Mouse (Mus musculus) left cerebral cortex, adult 11 months (tissue): ENCODE data around the gene Stx17.

Experiments used
- DNase-seq: peaks from one replicate; pipeline ENCODE4 v3.0.0; 2022; ENCODE audit warnings: low spot score

Stx17 gene

DNA sequence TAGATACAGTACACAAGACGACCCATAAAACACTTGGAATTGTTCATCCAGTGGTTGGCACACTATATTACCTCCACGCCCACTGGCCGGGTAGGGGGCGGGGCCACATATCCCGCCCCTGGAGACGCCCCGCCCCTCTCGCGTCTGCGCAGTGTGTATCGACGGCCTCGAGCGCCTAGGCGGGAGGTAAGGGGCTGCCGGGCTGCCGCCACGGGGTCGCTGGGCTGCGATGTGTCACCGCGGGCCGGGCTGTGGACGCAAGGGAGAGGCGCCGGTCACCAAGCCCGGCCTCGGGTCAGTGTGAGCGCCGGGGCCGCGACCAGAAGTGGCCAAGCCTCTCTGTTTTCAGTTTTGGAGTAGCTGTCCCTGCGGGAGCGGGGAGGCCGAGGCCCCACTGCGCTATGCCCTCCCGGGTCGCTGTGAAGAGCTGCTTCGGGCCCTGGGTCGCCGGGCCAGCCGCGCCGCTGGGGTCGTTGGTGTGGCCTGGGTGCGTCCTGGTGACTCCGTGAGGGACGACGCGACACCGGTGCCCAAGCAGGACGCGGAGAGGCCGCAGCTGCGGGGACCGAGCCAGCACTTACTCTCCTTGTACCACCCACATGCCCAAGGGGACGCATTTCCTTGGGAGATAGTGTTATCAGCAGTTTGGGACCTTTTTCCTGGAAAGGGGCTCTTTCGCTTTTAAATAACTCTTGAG, at the start of gene Stx17:
Stx17 (plus strand) TSS at position 143 of the 697 bp plus-strand sequence.
- peak; percentile 78 for DNase-seq

DNA sequence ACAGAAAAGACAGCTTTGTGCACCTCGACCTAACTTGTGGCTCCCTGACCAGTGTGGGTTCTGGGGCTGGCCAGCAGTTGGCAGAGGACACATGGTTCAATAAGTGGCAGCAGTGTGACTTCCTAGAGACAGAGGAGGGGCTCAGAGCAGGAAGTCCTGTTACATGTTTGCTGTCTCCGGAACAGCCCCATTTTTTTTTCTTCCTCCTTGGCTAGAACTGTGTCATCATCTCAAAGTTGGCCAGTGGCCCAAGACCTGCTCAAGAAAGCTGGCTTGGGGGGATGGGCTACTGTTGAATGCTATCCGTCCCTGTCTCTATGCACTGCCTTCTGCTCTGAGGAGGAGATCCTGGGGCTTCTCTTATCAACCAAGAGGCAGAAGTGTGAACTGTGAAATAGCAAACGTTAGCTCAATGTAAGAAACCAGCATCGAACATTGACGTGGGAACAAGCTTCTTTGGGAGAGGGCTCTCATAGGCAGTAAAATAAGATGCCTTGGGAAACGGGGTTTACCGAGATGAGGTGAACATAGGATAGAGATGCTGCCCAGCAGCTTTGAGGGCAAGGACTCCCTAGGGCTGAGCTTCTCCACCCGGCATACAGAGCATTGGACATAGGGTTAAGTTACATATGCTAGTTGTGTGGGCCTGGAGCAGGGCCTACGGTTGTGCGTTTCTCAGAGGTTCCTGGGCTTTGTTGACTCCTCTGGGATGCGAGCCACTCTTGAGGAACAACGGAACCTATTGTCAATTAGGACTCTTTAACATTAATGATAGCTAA, 47.8 kb upstream of the Stx17 start:
- no peak for DNase-seq

DNA sequence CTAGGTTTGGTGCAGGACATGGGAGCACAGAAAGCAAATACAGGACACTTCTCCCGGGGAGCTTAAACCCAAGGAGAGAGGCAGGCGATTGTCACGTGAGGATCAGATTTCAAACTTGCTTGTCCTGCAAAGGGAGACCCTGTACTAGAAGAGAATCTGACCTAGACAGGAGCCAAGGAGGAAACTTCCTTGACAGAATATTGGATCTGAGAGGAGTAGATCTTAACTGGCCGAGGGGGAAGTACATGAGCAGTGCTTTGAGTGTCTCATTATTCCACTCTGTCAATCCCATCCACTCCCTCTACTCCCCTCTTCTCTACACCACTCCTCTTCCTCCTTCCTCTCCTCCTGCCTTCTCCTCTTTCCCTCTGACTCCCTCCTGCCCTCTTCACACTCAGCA, 46.5 kb upstream of the Stx17 start:
- no peak for DNase-seq

DNA sequence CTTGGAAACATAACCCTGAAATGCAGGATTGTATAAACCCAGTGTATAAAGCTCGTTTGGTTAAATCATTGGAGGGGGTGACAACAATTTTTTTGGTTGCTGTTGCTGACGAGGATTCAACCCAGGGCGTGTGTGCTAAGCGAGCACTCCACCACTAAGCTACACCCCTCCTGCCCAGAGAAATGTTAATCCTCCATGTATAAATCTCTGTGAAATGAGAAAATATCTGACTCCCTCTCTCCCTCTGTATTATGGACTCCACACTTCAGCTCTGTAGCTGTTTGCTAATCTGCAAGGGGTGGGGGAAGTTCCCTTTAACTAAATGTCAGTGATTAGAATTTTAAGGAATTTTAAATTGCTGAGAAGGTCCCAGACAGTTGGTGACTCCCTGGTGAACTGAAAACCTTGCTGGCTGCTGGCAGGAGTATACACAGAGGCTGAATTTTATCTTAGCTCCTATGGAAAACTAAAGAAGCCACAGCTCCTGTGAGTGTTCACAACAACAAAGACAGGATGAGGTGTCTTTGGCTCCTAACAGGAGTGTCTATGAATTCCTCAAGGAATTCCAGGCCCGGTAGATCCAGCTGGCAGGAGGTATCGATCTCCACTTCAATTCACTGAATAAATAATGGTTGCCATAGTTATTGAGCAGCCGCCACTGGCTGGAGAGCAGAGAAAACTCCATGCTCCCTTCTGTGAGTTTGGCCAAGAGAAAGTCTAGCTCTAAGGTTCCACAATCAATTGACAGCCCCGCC, 45.3 kb upstream of the Stx17 start:
- no peak for DNase-seq

DNA sequence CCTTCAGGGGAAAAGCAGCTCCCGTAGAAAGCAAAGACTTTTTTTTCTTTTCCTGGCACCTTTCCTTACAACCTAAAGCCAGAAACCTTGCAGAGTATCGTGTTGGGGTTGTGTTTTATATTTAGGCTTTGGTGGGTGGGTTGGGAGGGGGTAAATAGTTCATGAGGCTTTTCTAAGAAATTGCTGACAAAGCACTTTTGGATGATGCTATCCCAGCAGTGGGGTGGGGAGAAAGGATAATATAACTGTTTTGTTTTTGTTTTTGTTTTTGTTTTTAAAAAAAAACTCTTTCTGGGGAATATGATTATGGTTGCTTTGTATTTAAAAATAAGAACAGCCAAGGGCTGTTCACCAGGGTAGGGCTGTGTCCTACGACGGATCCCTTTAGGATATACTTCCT, 41.3 kb upstream of the Stx17 start:
- no peak for DNase-seq

DNA sequence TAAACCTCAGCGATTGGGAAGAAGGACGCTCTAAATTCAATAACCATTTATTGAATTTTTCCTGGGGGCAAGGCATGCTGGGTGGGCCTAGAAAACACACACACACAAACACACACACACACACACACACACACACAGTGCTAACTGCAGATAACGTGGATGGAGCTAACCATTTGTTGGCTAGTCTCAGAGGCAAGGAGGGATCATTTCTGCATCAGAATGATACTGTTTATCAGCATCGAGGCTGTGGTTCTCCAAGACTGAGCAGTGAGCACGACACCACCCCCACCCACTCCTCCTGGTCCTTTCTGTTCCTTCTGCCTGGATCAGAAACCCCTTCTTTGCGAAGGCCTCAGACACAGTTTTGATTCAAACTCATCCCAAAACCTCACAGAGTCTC, 38.1 kb upstream of the Stx17 start:
- no peak for DNase-seq

DNA sequence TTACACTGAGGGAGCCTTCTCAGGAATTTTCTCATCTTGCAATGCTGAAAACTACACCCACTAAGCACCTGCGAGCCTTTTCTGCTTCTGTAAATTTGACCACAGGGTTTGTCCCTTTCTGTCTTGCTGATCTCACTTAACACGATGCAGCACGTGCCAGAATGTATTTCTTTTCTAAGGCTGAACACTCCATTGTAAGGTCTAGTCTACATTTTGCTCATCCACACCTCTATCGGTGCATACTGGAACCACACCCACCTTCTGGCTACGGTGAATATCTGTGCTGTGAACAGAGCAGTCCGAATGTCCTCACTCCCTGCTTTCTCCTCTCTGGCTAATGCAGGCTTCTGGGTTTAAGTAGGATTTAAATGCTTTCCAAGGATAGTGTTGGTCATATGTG, 37.2 kb upstream of the Stx17 start:
- DNase-seq = no peak

DNA sequence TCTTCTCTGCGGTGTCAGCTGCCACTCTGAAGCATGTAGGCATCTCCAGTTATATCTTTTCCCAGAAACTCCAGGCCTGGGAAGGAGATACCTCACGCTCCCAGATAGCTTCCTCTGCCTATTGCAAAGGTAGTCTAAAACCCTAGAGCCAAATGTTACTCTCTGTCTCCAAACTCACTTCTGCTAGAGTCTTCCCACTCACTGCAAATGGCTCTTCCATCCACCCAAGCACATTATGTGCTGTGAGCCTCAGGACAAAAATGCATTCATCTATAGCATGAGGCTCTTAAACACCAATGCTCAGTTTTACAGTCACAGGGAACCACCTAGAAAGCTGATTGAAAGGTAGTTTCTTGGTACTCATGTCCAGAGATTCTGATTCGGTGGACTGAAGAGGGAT, 31.5 kb upstream of the Stx17 start:
- DNase-seq = no peak

DNA sequence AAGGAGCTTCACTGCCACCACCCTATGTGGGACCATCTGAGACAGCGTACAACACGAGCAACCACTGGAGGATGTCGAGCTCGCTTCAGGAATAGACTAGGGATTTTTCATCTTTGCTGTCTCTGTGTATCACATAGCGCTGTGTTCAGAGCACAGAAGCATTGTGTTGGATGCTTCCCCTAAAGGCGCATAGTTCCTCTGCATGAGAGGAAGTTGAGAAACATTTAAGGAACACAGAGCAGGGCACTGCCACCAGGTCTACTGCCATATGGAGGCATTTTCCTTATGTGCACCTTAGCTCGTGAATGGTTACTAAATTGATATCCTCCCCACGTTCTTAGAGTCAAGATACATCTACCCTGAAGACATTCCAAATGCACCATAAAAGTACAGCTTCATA, 24.5 kb upstream of the Stx17 start:
- DNase-seq = no peak

DNA sequence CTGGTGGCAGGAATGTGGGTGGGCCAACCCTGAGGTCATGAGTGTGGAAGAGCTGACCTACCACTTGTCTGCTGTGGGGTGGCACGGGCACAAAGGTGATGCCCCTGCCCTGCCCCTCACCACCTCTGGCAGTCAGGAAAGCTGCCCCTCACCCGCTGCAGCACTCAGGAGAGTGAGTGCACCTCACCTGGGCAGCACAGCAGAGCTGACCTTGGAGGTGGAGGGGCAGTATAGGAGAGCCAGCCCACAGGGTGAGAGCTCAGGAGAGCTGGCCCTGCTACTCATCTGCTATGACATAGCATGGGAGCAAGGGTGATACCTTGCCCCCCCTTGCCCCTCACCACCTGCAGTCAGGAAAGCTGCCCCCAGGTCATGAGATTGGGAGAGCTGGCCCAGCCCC, 22.7 kb upstream of the Stx17 start:
- no peak for DNase-seq

DNA sequence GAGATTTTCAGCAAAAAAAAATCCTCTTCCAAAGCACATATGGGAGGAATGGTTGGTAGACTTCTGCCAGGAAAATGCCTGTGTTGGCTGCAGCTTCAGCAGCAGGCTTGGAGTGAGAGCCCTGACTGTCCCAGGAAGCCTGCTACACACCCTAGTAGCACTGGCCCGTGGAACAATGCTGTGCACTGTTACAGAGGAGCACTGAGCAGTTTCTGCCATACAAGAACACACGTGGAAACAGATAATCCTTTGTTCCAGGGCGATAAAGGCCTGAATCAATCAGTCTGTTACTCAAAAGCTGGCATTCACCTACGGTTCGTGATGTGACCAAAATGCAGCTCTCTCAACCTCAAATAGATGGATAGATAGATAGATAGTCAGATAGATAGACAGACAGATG, 19.3 kb upstream of the Stx17 start:
- peak; percentile 37 for DNase-seq

DNA sequence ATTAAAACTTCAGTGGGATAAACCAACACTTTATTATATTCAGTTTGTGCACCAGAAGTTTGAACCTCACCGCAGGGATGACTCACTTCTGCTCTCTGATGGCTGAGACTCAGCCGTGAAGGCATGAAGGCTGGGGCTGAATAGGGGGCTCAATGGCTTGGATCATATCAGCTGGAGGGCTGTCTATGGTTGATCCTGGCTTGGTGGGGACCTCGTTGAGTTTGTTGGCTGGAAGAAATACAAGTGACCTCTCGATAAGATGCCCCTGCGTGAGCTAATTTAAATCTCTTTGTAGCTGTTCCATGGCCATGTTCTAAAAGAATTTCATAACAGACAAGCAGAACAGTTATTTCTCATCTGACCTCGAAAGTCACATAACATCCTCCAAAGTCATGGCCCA, 17.6 kb upstream of the Stx17 start:
- no peak for DNase-seq

DNA sequence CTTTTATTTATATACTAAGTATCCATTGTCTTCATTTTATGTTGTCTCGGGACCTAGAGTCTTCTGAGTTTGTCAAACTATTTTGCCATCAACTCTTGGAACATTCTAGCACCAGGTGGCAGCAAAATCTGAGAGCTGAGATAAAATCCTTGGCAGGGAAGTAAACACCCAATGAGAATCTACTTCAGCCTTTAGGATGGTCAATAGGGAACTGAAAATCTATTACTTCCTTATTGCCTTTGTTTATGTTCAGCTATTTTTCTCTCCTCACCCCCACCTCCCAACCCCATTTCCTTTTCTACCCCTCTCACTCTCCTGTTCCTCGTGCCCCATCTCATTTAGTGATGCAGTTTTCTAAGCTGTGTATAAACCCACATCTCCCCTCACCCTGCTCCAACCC, 16.1 kb upstream of the Stx17 start:
- DNase-seq = no peak

DNA sequence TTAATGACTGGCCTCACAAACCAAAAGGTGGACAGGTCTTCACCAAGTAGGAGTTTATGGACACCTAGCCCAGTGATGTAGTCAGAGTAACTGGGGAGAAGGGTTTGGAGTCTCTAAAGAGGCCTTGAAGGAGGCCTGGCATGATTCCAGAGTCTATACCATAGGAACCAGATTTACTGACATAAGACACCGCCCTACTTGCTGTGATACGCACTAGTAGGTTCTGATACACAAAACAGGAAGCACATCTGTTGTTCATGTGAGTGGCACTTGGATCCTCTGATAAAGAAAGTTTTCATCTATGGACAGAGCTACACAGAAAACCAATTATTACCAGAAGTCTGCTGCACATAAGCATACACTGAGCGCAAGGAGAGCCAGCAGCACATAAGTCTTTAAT, 14.4 kb upstream of the Stx17 start:
- no peak for DNase-seq

DNA sequence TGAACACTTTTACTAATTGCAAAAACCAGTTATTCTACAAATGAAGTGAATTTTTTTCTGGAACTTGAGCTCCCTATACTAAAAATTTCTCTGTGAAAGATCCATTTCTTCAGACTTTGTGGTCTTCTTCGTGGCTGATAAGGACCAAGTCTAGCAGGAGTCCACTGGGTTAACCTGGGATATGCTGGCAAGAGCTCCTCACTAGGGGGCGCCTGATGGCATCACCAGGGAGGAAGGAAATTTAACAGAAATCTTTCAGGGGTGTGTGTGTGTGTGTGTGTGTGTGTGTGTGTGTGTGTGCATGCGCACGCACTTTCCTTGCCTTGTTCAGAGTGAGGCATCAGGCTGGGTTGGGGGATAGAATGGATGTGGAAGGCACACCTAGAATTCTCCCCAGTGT, 8.5 kb upstream of the Stx17 start:
- DNase-seq = no peak

DNA sequence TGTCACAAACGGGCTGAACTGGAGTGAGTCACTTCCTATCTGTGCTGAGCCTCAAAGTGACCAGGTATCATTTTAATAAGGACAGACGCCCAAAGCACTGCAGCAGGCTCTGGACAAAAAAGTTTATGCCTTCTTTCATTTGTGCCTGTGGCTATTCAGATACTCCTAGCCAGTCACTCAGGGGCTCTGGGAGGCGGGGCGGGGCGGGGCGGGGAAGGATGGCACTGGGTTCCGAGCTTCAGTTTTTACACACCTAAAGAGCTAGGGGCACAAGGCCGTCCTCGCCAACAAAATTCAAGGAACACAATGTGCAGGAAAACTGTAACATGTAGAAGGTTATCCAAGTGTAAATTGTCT, 321 bp upstream of the Stx17 start:
- no peak for DNase-seq

DNA sequence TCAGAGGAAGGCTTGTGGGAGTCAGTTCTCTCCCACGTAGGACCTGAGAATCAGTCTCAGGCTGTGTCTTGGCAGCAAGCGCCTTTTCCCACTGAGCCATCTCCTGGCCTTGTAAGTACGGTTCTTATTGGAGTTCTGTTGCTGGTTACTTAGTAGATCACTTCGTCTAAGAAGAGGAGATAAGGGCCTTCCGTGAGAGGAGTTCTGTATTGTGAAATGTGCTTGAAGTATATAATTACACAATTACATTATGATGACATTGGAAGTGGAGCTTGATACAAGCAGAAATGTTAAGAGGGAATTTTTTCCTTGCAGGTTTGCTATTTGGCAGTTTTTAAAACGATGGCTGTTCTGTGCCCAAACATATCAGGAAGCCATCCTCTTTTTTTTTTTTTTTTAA, 5.6 kb downstream of the Stx17 start:
- DNase-seq = no peak

DNA sequence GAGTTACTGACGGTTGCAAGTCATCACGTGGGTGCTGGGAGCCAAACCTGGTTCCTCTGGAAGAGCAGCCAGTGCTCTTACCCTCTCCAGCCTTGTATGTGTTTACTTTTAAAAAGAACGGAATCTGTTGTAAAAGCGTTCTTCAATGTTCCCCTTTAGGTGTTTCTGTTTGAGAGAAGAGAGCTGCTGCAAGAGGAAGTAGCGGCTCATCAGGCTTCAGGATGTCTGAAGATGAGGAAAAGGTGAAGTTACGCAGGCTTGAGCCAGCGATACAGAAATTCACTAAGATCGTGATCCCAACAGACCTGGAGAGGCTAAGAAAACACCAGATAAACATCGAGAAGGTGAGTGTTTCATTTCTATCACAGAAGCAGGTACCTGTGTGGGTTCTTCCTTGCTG, 6.9 kb downstream of the Stx17 start:
- DNase-seq = no peak

DNA sequence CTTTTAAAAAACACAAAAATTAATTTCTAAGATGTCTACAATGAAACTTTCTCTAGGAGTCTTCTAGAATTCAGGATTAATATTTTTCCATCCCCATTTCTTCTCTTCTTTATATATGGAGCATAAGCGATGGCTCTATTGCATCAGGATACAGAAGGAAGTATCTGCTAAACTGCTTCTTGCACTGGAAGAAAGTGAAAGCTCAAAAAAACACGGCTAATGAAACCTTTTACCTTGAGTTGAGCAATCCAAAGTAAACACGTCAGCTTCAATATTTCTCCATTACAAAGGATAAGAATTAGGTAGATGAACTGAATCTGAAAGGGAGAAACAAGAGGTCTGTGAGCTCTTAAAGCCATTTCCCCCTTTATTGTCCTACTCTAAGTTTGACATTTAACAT, 8.0 kb downstream of the Stx17 start:
- DNase-seq = no peak

DNA sequence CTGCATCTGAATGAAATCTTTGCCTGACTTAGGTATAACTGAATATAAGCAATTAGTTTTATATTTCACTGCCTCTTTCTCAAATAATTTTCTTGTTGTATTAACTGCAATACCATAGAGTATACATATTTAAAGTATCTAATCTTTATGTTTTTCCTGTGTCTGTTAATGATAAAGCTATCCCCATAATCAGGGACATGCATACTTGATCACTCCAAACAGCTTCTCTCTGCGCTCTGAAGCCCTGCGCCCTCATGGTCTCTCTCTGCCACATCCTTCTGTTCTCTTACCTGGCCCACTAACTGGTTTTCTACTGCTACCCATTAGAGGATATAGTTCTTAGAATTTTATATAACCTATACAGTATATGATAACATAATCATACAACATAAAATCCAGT, 24.8 kb downstream of the Stx17 start:
- DNase-seq = no peak

DNA sequence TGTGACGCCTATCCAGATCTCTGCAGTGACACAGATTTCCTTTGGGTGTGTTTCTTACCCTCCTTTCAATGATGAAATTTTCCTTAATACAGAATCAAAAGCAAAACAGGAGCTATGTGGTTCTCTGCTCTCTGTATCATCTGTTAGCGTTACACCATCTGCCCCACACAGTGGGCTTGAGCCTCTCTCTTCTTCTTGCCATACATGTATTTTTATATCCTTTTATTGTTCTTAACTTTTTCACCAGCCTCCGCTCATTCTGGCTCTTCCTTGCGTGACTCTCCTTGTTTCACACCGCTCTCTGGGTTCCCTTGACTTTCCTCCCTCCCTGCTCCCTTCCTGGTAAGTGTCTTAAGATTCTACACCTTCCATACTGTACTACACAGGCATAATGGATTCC, 28.5 kb downstream of the Stx17 start:
- peak; percentile 7 for DNase-seq

DNA sequence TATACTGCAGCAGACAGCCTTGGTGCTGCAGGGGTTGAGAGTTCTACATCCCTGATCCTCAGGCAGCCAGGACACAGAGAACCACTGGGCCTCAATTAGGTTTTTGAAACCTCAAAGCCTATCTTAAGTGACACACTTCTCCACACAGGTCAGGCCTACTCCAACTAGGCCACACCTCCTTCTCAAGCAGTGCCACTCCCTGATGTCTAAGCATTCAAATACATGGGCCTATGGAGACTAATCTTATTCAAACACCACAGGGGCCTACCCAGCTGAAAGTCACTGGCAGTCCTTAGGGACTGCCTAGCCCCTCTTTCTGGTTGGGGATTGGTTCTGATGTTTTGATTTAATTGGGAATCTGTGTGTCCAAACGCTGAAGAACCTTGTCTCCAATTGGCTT, 31.1 kb downstream of the Stx17 start:
- no peak for DNase-seq

DNA sequence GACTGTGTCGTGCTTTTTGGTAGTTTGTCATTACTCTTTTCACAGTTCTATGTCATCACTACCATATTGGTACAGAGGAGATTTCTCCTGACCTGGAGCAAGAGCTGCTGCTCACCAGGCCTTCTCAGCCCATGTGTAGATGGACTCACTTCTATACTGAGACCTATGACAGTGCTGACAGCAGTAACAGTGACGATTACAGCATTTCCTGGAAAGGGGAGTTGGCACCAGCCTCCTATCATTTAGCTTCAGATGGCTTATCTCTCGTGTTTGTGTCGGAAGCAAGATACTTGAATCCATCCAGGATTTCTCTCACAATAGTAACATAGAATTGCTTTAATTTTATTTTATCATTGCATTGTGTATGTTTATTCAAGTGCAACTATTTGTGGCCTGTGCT, 35.7 kb downstream of the Stx17 start:
- no peak for DNase-seq
